Mouse (Mus musculus): Measurements from ENCODE around the gene Abcg1.

DNA sequence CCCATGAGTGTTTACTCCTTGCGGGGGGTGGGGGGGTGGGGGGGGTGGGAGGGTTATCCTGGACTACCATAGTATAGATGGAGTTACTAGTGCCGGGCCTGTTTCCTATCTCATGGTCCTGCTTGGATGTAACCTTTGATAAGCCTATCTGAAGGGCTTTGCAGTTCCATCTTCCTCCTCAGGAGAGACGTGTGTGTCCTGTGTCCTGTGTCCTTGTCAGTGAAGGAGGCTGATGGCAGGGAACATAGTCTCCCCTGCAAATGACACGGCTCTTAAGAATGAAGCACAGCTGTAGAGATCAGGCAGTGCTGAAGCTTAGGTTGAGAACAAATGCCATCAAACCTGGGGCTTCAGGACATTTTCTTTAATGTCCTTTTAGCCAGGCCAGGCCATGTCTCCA is 12.4 kb downstream of the Abcg1 start:
- TF ChIP-seq CTCF (IDR thresholded peaks at IDR 0.05; ENCODE audit: low read depth, low read length) (no peak), POLR2A (IDR thresholded peaks at IDR 0.05; ENCODE audit: insufficient read depth, low read length) (no peak), EP300 (IDR thresholded peaks at IDR 0.05; ENCODE audit: insufficient read depth, low read depth, low read length) (no peak)
